ENCODE assay signal across 17 mouse cellular contexts in the genomic region with DNA sequence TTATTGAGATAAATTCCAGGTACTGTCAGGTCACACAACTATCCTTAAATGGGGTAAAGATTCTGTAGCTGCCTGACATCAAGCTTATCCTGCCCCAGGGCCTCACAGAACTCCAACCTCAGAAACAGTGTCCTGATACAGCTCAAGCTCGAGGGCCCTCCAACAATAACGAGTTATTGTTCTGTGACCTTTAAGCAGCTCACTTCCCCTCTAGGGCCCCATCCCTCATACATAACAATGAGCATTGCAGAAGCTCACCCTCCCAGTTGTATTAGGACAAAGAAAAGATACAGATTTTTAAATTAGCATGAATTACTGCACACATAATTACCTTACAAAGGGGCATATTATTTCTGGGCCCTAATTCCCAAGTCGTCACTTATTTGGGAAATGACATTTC.
"Had no signal": no experiment of that assay in that cellular context is flagged by ENCODE, and none has a peak within 500 bp of the region (broad histone marks: within the 10 kb centered on the region; RNA-seq: fewer than 3 reads in every experiment).

No protein-coding gene starts in this region.

- H3K27me3 ChIP-seq: limb, embryonic 13.5 days; liver, embryonic 15.5 days; neural tube, embryonic 15.5 days had no signal

- H3K9ac ChIP-seq: limb, embryonic 13.5 days; liver, embryonic 15.5 days; neural tube, embryonic 15.5 days had no signal

- H3K27ac ChIP-seq: layer of hippocampus, adult 2 months; limb, embryonic 13.5 days; liver, embryonic 15.5 days; midbrain, embryonic 10.5 days; neural tube, embryonic 15.5 days had no signal

- H3K4me3 ChIP-seq: layer of hippocampus, adult 2 months; limb, embryonic 13.5 days; liver, embryonic 15.5 days; midbrain, embryonic 10.5 days; myocyte; neural tube, embryonic 15.5 days had no signal

- ATAC-seq: lung, postnatal 0 days had no signal

- H3K4me2 ChIP-seq: limb, embryonic 13.5 days; liver, embryonic 11.5 days; liver, embryonic 15.5 days; neural tube, embryonic 15.5 days had no signal

- H3K9me3 ChIP-seq: limb, embryonic 13.5 days; liver, embryonic 15.5 days; midbrain, embryonic 10.5 days; neural tube, embryonic 15.5 days had no signal

- H3K36me3 ChIP-seq: limb, embryonic 13.5 days; liver, embryonic 15.5 days; midbrain, embryonic 10.5 days; neural tube, embryonic 15.5 days had no signal

- DNase-seq: kidney, adult 18-20 months; kidney, postnatal 36 days; left cerebral cortex, postnatal 4 days; lung, adult 2 months; lung, postnatal 36 days; right cerebral cortex, postnatal 4 days; spleen, adult 18-20 months; thymus, adult 2 months; thymus, postnatal 36 days had no signal

- H3K4me1 ChIP-seq: limb, embryonic 13.5 days; liver, embryonic 15.5 days had no signal
